Mouse (Mus musculus) lung, embryonic 16.5 days (tissue): ENCODE measurements around the gene Ybx3. TPM values are rescaled to one million over a fixed set of nuclear protein-coding genes. Genes with fewer than 3 reads are reported as not detected.

Experiments
- ATAC-seq: fragments of 200-750 bp; cut with Nextera tagmentation; 2 replicates; pipeline ENCODE4 v1.8.0; 2017; ENCODE audit warnings: low read depth, mild to moderate bottlenecking, moderate library complexity
- H3K27ac ChIP-seq: fragments of 300-500 bp; sonication (generic); 2 replicates; pipeline ENCODE4 v1.5.1; 2014; ENCODE audit warnings: mild to moderate bottlenecking, control low read depth, low read length
- H3K27me3 ChIP-seq: fragments of 300-500 bp; sonication (generic); 2 replicates; pipeline ENCODE4 v1.6.1; 2014; ENCODE audit warnings: low read depth, low read length, mixed read lengths; ENCODE audit not compliant: control insufficient read depth, insufficient read depth
- H3K36me3 ChIP-seq: fragments of 300-500 bp; sonication (generic); 2 replicates; pipeline ENCODE4 v1.6.1; 2014; ENCODE audit warnings: low read length; ENCODE audit not compliant: control insufficient read depth, insufficient read depth
- H3K4me1 ChIP-seq: fragments of 300-500 bp; sonication (generic); replicated peaks from 2 replicates; pipeline ENCODE4 v1.6.1; 2014; ENCODE audit warnings: low read length, mixed read lengths; ENCODE audit not compliant: control insufficient read depth, insufficient read depth
- H3K4me2 ChIP-seq: fragments of 300-500 bp; sonication (generic); 2 replicates; pipeline ENCODE4 v1.6.1; 2014; ENCODE audit warnings: low read depth, low read length, control low read depth
- H3K4me3 ChIP-seq: fragments of 300-500 bp; sonication (generic); 2 replicates; pipeline ENCODE4 v1.5.1; 2014; ENCODE audit warnings: mild to moderate bottlenecking, low read length, control low read depth
- H3K9ac ChIP-seq: fragments of 300-500 bp; sonication (generic); 2 replicates; pipeline ENCODE4 v1.6.1; 2014; ENCODE audit warnings: low read length, control low read depth
- H3K9me3 ChIP-seq: fragments of 300-500 bp; sonication (generic); 2 replicates; pipeline ENCODE4 v1.6.1; 2016; ENCODE audit warnings: low read length; ENCODE audit not compliant: control insufficient read depth
- WGBS: fragments of 180-500 bp; shearing (Covaris S2); extraction: QIAGEN DNeasy Blood & Tissue Kit; methylation state at CpG from one replicate; pipeline ENCODE4 v1.1.7; 2014; 5-methylcytosine and 5-hydroxymethylcytosine counted together
- polyA plus RNA-seq: library from polyadenylated mRNA; unstranded; fragments of >200 nt; fragmentation: Nextera tagmentation; extraction: Ambion mirVana; gene quantifications from 2 replicates; pipeline ENCODE4 v1.2.1, GENCODE M21; 2015

The Ybx3 gene
- polyA plus RNA-seq, 1 experiment from 2014 or later = 29.6 TPM

DNA sequence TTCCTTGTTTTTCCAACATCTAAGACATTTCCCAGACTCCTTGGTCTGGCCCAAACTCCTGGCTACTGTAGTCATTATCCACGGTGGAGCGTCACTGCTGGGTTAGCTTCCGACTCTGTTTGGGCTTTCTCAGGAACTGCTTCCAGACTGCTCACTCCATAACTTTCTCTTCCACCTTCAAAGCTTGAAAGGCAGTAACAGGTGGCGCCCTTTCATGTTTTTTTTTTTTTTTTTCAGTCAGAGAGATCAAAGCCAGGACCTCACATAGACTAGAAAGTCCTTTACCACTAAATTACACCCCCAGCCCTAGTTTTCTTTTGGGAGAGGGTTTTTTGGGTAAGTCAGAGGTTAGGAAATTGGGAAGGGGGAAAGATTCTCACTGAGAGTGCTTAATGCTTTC lies 33.4 kb downstream of the Ybx3 start:
- 17% methylated on average over 4 of the region's 4 CpGs for WGBS
- no peak overlapping the region for H3K9ac ChIP-seq
- H3K4me2 ChIP-seq = no peak overlapping the region
- H3K9me3 ChIP-seq = no peaks in the 10 kb centered on the region
- no peaks in the 10 kb centered on the region for H3K36me3 ChIP-seq
- H3K4me1 ChIP-seq = no peaks in the 10 kb centered on the region
- no peak overlapping the region for H3K4me3 ChIP-seq
- no peak overlapping the region for H3K27ac ChIP-seq
- no peak for ATAC-seq
- H3K27me3 ChIP-seq = no peaks in the 10 kb centered on the region

DNA sequence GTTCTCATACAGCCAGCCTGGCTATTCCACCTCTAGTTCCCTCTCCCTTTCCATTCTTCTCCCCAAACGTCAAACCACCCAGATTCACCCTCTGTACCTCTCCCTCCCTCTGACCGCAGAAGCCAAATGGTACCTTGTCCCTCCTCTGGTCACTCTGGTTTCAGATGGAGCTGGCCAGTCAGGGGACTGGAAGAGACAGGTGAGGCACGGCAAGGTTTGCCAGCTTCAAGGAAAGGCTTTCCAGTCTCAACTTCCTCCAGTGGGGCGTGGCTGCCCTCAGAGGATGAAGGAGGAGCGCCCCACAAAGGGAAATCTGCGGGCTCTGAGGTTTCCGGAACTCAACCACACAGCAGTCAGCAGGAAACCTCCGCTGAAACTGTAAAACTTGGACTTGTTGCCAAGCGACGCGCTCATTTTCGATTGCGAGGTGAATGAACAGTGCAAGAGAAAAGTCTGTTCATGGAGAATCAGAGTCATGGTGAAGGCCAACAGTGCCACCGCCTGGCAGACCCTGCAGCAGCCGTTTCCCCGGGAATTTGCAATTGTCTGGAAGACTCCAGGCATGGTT lies 34.8 kb downstream of the Ybx3 start, which contains the start of gene Styk1:
Styk1 (minus strand) TSS at position 246 of the 568 bp plus-strand sequence.
- H3K27ac ChIP-seq = no peak within 1 kb of the TSS
- H3K4me2 ChIP-seq = peak within 1 kb of the TSS; percentile 47
- H3K9ac ChIP-seq = peak within 1 kb of the TSS; percentile 29; the same call in 1 of the 2 replicates
- H3K4me1 ChIP-seq = no peaks in the 10 kb centered on the region
- WGBS = under 1% methylated on average over 16 of the region's 16 CpGs
- H3K4me3 ChIP-seq = peak within 1 kb of the TSS; percentile 28
- no peaks in the 10 kb centered on the region for H3K36me3 ChIP-seq
- no peaks in the 10 kb centered on the region for H3K27me3 ChIP-seq
- H3K9me3 ChIP-seq = no peaks in the 10 kb centered on the region
- ATAC-seq = peak; percentile 95

GRCm38 (mm10) chr6:131347026-131347425 lies 41.2 kb downstream of the Ybx3 start:
- no peak overlapping the region for H3K27ac ChIP-seq
- no peaks in the 10 kb centered on the region for H3K27me3 ChIP-seq
- H3K4me3 ChIP-seq = no peak overlapping the region
- 72% methylated on average over 2 of the region's 2 CpGs for WGBS
- H3K4me2 ChIP-seq = no peak overlapping the region
- no peaks in the 10 kb centered on the region for H3K9me3 ChIP-seq
- no peak for ATAC-seq
- H3K36me3 ChIP-seq = no peaks in the 10 kb centered on the region
- no peaks in the 10 kb centered on the region for H3K4me1 ChIP-seq
- no peak overlapping the region for H3K9ac ChIP-seq

DNA sequence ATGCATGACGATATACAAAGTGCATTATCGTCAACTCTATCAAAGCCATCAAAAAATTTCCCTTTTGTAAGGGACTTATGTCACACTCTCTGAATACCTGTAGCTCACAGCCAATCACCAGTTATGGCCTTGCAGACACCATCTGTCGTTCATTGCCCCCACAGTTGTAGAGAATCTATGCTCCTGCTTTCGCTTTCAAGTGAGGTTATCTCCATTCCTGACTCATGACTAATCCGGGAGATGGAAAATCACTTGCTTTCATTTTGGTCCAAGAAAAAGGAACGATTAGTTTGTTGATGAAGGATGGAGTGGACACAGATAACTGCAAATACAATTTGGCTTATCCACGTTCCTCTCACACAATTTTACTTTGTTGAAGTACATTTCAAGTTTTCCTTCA lies 43.9 kb downstream of the Ybx3 start:
- Histone ChIP-seq H3K27me3 (no peaks in the 10 kb centered on the region), H3K27ac (no peak overlapping the region), H3K9me3 (no peaks in the 10 kb centered on the region), H3K36me3 (no peaks in the 10 kb centered on the region), H3K4me1 (no peaks in the 10 kb centered on the region), H3K4me3 (no peak overlapping the region), H3K4me2 (no peak overlapping the region), H3K9ac (no peak overlapping the region)
- no peak for ATAC-seq
- 73% methylated on average over 7 of the region's 7 CpGs for WGBS

GRCm38 (mm10) chr6:131340082-131340481 lies 48.2 kb downstream of the Ybx3 start:
- no peak overlapping the region for H3K9ac ChIP-seq
- no peaks in the 10 kb centered on the region for H3K9me3 ChIP-seq
- no peaks in the 10 kb centered on the region for H3K27me3 ChIP-seq
- H3K36me3 ChIP-seq = no peaks in the 10 kb centered on the region
- H3K4me1 ChIP-seq = no peaks in the 10 kb centered on the region
- H3K27ac ChIP-seq = no peak overlapping the region
- H3K4me2 ChIP-seq = no peak overlapping the region
- ATAC-seq = no peak
- no peak overlapping the region for H3K4me3 ChIP-seq
- 52% methylated on average over 3 of the region's 3 CpGs for WGBS

- H3K9ac ChIP-seq = no peak overlapping the region
- H3K27me3 ChIP-seq = no peaks in the 10 kb centered on the region
- no peaks in the 10 kb centered on the region for H3K9me3 ChIP-seq
- H3K4me3 ChIP-seq = no peak overlapping the region
- H3K36me3 ChIP-seq = no peaks in the 10 kb centered on the region
- WGBS = 83% methylated on average over 3 of the region's 3 CpGs
- H3K4me2 ChIP-seq = no peak overlapping the region
- H3K27ac ChIP-seq = no peak overlapping the region
- ATAC-seq = no peak
- no peaks in the 10 kb centered on the region for H3K4me1 ChIP-seq
Measured at GRCm38 (mm10) chr6:131339309-131339708, 49.0 kb downstream of the Ybx3 start.

DNA sequence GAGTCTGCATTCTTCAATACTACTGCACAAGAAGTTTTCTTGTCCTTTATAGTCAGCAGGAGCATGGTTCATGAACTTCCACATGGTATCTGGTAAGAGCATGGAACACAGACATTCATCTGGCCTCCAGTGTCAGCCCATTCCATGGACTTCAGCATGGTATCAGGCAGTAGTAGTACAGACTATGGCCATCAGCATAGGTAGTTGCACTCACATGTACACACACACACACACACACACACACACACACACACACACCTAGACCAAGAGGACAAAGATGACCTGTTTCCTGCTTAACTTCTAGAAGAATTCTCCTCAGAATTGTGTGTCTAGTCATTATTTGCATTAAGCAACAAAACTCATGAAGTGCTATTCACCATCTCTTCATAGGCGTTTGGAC lies 49.5 kb downstream of the Ybx3 start:
- Histone ChIP-seq H3K4me2 (no peak overlapping the region), H3K27ac (no peak overlapping the region), H3K4me1 (no peaks in the 10 kb centered on the region), H3K9me3 (no peaks in the 10 kb centered on the region), H3K9ac (no peak overlapping the region), H3K4me3 (no peak overlapping the region), H3K36me3 (no peaks in the 10 kb centered on the region), H3K27me3 (no peaks in the 10 kb centered on the region)
- no peak for ATAC-seq
- 53% methylated on average over 1 of the region's 1 CpGs for WGBS

DNA sequence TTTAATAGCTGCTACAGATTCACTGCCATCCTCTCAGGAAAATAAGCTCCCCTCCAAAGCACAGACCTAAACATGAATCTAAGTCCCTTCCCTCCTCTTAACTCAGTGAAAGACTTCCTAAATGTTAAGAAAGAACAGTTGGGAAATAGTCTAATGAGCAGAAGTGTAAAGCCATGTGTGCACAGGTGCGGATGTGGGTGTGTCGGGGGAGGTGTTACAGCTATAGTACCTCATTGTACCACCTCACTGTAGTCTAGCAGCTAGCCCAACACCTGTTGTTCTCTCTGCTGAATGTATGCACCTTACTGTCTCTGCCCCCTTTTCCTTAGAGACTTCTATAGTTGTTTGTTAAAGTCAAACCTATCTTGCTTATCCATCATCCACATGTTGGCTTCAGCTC lies 61.2 kb downstream of the Ybx3 start:
- H3K27ac ChIP-seq = no peak overlapping the region
- no peak overlapping the region for H3K4me2 ChIP-seq
- H3K36me3 ChIP-seq = no peaks in the 10 kb centered on the region
- H3K4me1 ChIP-seq = no peaks in the 10 kb centered on the region
- WGBS = 75% methylated on average over 2 of the region's 2 CpGs
- no peak for ATAC-seq
- H3K27me3 ChIP-seq = no peaks in the 10 kb centered on the region
- H3K9me3 ChIP-seq = no peaks in the 10 kb centered on the region
- no peak overlapping the region for H3K9ac ChIP-seq
- no peak overlapping the region for H3K4me3 ChIP-seq

DNA sequence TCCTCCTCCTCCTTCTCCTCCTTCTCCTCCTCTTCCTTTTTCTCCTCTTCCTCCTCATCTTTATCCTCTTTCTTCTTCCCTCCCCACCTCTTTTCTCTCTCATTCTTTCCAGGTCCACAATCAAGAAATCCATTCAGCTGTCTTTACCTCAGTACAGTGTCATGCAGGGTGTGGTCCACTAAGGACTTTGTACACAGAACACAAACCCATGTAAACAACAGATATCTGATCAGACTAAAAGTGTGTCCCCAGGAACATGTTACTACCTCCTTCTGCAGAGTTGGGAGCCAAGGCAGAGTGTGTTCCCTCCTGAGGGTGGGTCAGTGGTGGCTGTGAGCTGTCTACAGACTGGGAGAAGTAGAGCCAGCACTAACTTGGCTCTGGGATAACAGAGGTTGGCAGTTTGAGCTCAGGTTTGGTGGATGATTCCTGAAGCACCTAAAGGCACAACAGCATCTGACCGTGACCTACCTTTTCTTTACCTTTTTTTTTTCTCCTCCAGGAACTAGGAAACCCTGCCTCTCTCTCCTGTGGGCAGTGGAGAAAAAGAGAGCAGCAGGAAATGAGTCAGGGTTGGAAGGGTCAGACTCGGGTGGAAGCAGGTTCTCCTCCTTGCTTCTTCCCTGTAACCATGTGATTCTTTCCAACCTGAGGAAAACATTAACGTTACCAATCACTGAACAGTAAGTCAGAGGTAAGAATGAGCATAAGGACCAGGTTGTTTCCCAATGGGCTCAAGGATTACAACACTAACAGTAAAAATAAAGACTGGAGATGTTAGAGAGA lies 66.2 kb downstream of the Ybx3 start:
- H3K27ac ChIP-seq = no peak overlapping the region
- H3K4me3 ChIP-seq = no peak overlapping the region
- no peak overlapping the region for H3K4me2 ChIP-seq
- no peak for ATAC-seq
- no peaks in the 10 kb centered on the region for H3K27me3 ChIP-seq
- no peaks in the 10 kb centered on the region for H3K9me3 ChIP-seq
- no peak overlapping the region for H3K9ac ChIP-seq
- H3K36me3 ChIP-seq = no peaks in the 10 kb centered on the region
- no peaks in the 10 kb centered on the region for H3K4me1 ChIP-seq
- 49% methylated on average over 3 of the region's 3 CpGs for WGBS
